Mouse (Mus musculus): ENCODE data around the gene Gne. TPM values are rescaled to one million over a fixed set of nuclear protein-coding genes. Genes with fewer than 3 reads are reported as not detected.

The Gne gene
- total and polyA plus RNA-seq, 3 experiments: 12.9 to 27.7 (median 24.5) TPM

- Histone ChIP-seq H3K27ac (no peak overlapping the region), H3K4me1 (ENCODE audit: control insufficient read depth, insufficient read depth, low read length) (peaks cover 2% of the 10 kb centered on the region), H3K36me3 (ENCODE audit: control insufficient read depth, insufficient read depth, low read length) (no peaks in the 10 kb centered on the region), H3K27me3 (ENCODE audit: control insufficient read depth, insufficient read depth, low read length) (no peaks in the 10 kb centered on the region), H3K79me2 (replicated peaks; ENCODE audit: control insufficient read depth, insufficient read depth, low read length) (no peaks in the 10 kb centered on the region), H3K9ac (ENCODE audit: low read depth, low read length) (no peak overlapping the region), H3K4me3 (no peak overlapping the region)
- intact Hi-C loops (cut with DNase I): loop anchor here (10.0 kb wide), 1 partner anchor 156 kb away; the partner anchor contains the start of gene Rnf38
- DNase-seq: no peak
- WGBS: 80% methylated on average over 7 of the region's 7 CpGs
- TF ChIP-seq EP300 (IDR thresholded peaks at IDR 0.05; ENCODE audit: insufficient read depth, low read depth, low read length) (no peak), CTCF (IDR thresholded peaks at IDR 0.05) (no peak), POLR2A (IDR thresholded peaks at IDR 0.05; ENCODE audit: insufficient read depth, low read depth, low read length) (no peak)
Measured at GRCm38 (mm10) chr4:44078358-44078933, 5.5 kb downstream of the Gne start.

- no peak for DNase-seq
- H3K79me2 ChIP-seq (replicated peaks; ENCODE audit: control insufficient read depth, insufficient read depth, low read length): 0 out of 2 replicates have a peak, but pooled peaks cover 2% of the 10 kb centered on the region
- H3K4me1 ChIP-seq (ENCODE audit: control insufficient read depth, insufficient read depth, low read length): no peaks in the 10 kb centered on the region
- no peak overlapping the region for H3K9ac ChIP-seq (ENCODE audit: low read depth, low read length)
- WGBS: 62% methylated on average over 4 of the region's 4 CpGs
- intact Hi-C loops (cut with DNase I): loop anchor here (10.0 kb wide), 1 partner anchor 160 kb away; the partner anchor contains the start of gene Rnf38
- H3K36me3 ChIP-seq (ENCODE audit: control insufficient read depth, insufficient read depth, low read length): no peaks in the 10 kb centered on the region
- no peak overlapping the region for H3K27ac ChIP-seq
- H3K4me3 ChIP-seq: no peak overlapping the region
- H3K27me3 ChIP-seq (ENCODE audit: control insufficient read depth, insufficient read depth, low read length): no peaks in the 10 kb centered on the region
- TF ChIP-seq CTCF (IDR thresholded peaks at IDR 0.05) (no peak), EP300 (IDR thresholded peaks at IDR 0.05; ENCODE audit: insufficient read depth, low read depth, low read length) (no peak), POLR2A (IDR thresholded peaks at IDR 0.05; ENCODE audit: insufficient read depth, low read depth, low read length) (no peak)
Measured at GRCm38 (mm10) chr4:44074422-44074821, 9.6 kb downstream of the Gne start.

GRCm38 (mm10) chr4:44073799-44074198, 10.2 kb downstream of the Gne start:
- intact Hi-C loops (cut with DNase I): loop anchor here (2.0 to 10.0 kb wide), 2 partner anchors 93 to 161 kb away; partner anchors contain the start of gene Rnf38
- Histone ChIP-seq H3K4me3 (no peak overlapping the region), H3K4me1 (ENCODE audit: control insufficient read depth, insufficient read depth, low read length) (no peaks in the 10 kb centered on the region), H3K9ac (ENCODE audit: low read depth, low read length) (no peak overlapping the region), H3K27me3 (ENCODE audit: control insufficient read depth, insufficient read depth, low read length) (no peaks in the 10 kb centered on the region), H3K27ac (no peak overlapping the region), H3K79me2 (replicated peaks; ENCODE audit: control insufficient read depth, insufficient read depth, low read length) (0 out of 2 replicates have a peak, but pooled peaks cover 2% of the 10 kb centered on the region), H3K36me3 (ENCODE audit: control insufficient read depth, insufficient read depth, low read length) (no peaks in the 10 kb centered on the region; the same call in 1 of the 2 replicates)
- TF ChIP-seq POLR2A (IDR thresholded peaks at IDR 0.05; ENCODE audit: insufficient read depth, low read depth, low read length) (no peak), EP300 (IDR thresholded peaks at IDR 0.05; ENCODE audit: insufficient read depth, low read depth, low read length) (no peak), CTCF (IDR thresholded peaks at IDR 0.05) (no peak)
- WGBS: 89% methylated on average over 3 of the region's 3 CpGs
- no peak for DNase-seq

- H3K4me1 ChIP-seq (ENCODE audit: control insufficient read depth, insufficient read depth, low read length): no peaks in the 10 kb centered on the region
- H3K27me3 ChIP-seq (ENCODE audit: control insufficient read depth, insufficient read depth, low read length): no peaks in the 10 kb centered on the region
- peak overlapping the region; percentile 87 for H3K4me3 ChIP-seq
- peak overlapping the region; percentile 92 for H3K27ac ChIP-seq
- peak overlapping the region; percentile 67 for H3K9ac ChIP-seq (ENCODE audit: low read depth, low read length)
- 0 out of 2 replicates have a peak, but pooled peaks cover 2% of the 10 kb centered on the region for H3K79me2 ChIP-seq (replicated peaks; ENCODE audit: control insufficient read depth, insufficient read depth, low read length)
- WGBS: 10% methylated on average over 9 of the region's 9 CpGs
- DNase-seq: no peak
- TF ChIP-seq CTCF (IDR thresholded peaks at IDR 0.05) (no peak), EP300 (IDR thresholded peaks at IDR 0.05; ENCODE audit: insufficient read depth, low read depth, low read length) (no peak), POLR2A (IDR thresholded peaks at IDR 0.05; ENCODE audit: insufficient read depth, low read depth, low read length) (no peak)
- H3K36me3 ChIP-seq (ENCODE audit: control insufficient read depth, insufficient read depth, low read length): no peaks in the 10 kb centered on the region; the same call in 1 of the 2 replicates
- intact Hi-C loops (cut with DNase I): loop anchor here (2.0 to 10.0 kb wide), 2 partner anchors 94 to 162 kb away; partner anchors contain the start of gene Rnf38
Measured at GRCm38 (mm10) chr4:44072873-44073441, 11.0 kb downstream of the Gne start.

DNA sequence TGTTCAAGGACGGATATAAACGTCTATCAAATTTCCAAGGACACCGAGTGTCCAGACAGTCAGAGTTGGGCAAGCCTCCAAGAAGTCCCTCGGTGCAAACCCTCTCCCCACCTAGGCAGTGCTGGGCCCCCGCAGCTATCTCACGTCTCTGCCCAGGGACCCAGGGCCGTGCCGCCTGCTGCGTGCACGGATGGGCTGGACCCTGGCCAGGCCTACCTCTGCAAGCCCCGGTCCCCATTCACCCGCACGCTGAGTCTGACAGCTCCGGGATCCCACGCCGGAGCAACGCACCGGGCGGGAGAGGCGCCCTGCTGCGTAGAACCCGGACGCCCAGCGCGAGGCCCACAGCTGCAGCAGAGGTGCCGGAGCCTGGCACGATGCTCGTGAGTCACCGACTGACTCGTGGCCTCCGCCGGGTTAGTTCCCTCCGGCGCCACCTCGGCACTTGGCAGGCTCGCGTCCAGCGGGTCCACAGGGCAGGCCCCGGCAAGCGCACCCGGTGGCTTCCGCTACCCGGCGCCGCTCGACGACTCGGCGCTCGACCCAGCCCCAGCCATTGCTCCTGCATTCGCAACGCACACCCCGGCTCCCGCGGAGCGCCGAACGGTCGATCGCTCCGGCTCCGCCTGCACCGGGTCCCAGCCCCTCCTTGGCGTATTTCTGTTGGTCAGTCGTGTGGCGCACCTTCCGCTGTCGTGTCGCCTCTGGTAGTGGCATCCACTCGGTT, 11.7 kb downstream of the Gne start:
- WGBS: under 1% methylated on average over 69 of the region's 70 CpGs
- Histone ChIP-seq H3K9ac (ENCODE audit: low read depth, low read length) (peak overlapping the region; percentile 86), H3K27me3 (ENCODE audit: control insufficient read depth, insufficient read depth, low read length) (no peaks in the 10 kb centered on the region), H3K4me1 (ENCODE audit: control insufficient read depth, insufficient read depth, low read length) (no peaks in the 10 kb centered on the region; the same call in 1 of the 2 replicates), H3K27ac (peak overlapping the region; percentile 92), H3K79me2 (replicated peaks; ENCODE audit: control insufficient read depth, insufficient read depth, low read length) (0 out of 2 replicates have a peak, but pooled peaks cover 2% of the 10 kb centered on the region), H3K36me3 (ENCODE audit: control insufficient read depth, insufficient read depth, low read length) (no peaks in the 10 kb centered on the region; the same call in 1 of the 2 replicates), H3K4me3 (peak overlapping the region; percentile 87)
- DNase-seq: peak; percentile 93 to 96
- TF ChIP-seq POLR2A (IDR thresholded peaks at IDR 0.05; ENCODE audit: insufficient read depth, low read depth, low read length): peak; percentile 88
- TF ChIP-seq CTCF (IDR thresholded peaks at IDR 0.05): no peak
- no peak for TF ChIP-seq EP300 (IDR thresholded peaks at IDR 0.05; ENCODE audit: insufficient read depth, low read depth, low read length)
- intact Hi-C loops (cut with DNase I): loop anchor here (2.0 to 10.0 kb wide), 2 partner anchors 94 to 162 kb away; partner anchors contain the start of gene Rnf38

Measured in heart, adult 2 months (tissue).